Mouse (Mus musculus) hindbrain, postnatal 0 days (tissue): Measurements from ENCODE around the gene Krcc1. TPM values are rescaled to one million over a fixed set of nuclear protein-coding genes. Genes with fewer than 3 reads are reported as not detected.

Experiments
- ATAC-seq: fragments of 200-750 bp; cut with Nextera tagmentation; 2 replicates; pipeline ENCODE4 v1.8.0; 2017; ENCODE audit warnings: mild to moderate bottlenecking, moderate TSS enrichment, moderate library complexity
- DNase-seq: peaks from one replicate; pipeline ENCODE4 v3.0.0-alpha.2; 2015; ENCODE audit warnings: low spot score
- H3K27ac ChIP-seq: fragments of 300-500 bp; sonication (generic); 2 replicates; pipeline ENCODE4 v1.5.1; 2014; ENCODE audit warnings: mild to moderate bottlenecking
- H3K27me3 ChIP-seq: fragments of 300-500 bp; sonication (generic); 2 replicates; pipeline ENCODE4 v1.6.1; 2014; ENCODE audit warnings: low read length, mixed read lengths; ENCODE audit not compliant: insufficient read depth
- H3K36me3 ChIP-seq: fragments of 300-500 bp; sonication (generic); 2 replicates; pipeline ENCODE4 v1.6.1; 2014; ENCODE audit warnings: low read length, mixed read lengths; ENCODE audit not compliant: insufficient read depth
- H3K4me1 ChIP-seq: fragments of 300-500 bp; sonication (generic); 2 replicates; pipeline ENCODE4 v1.6.1; 2014; ENCODE audit warnings: antibody characterized with exemption, low read length, mixed read lengths; ENCODE audit not compliant: insufficient read depth
- H3K4me2 ChIP-seq: fragments of 300-500 bp; sonication (generic); 2 replicates; pipeline ENCODE4 v1.6.1; 2014; ENCODE audit warnings: low read depth, mild to moderate bottlenecking, low read length, moderate library complexity, mixed read lengths
- H3K4me3 ChIP-seq: fragments of 300-500 bp; sonication (generic); 2 replicates; pipeline ENCODE4 v1.5.1; 2014; ENCODE audit warnings: low read length
- H3K9ac ChIP-seq: fragments of 300-500 bp; sonication (generic); replicated peaks from 2 replicates; pipeline ENCODE4 v1.6.1; 2014; ENCODE audit warnings: mild to moderate bottlenecking, low read length, moderate library complexity, mixed read lengths
- H3K9me3 ChIP-seq: fragments of 300-500 bp; sonication (generic); 2 replicates; pipeline ENCODE4 v1.6.1; 2016; ENCODE audit warnings: low read length, mixed read lengths
- CTCF ChIP-seq: IDR thresholded peaks from 2 replicates; pipeline ENCODE4 v1.5.1; 2016; ENCODE audit warnings: antibody characterized with exemption, control low read depth, low read depth
- WGBS: fragments of 180-500 bp; shearing (Covaris S2); extraction: QIAGEN DNeasy Blood & Tissue Kit; methylation state at CpG from one replicate; pipeline ENCODE4 v1.1.7; 2014; 5-methylcytosine and 5-hydroxymethylcytosine counted together
- polyA plus RNA-seq: library from polyadenylated mRNA; unstranded; fragments of >200 nt; fragmentation: Nextera tagmentation; extraction: Ambion mirVana; gene quantifications from 2 replicates; pipeline ENCODE4 v1.2.1, GENCODE M21; 2015
- total RNA-seq: library from RNA; depleted of rRNA; stranded (reverse); fragments of >200 nt; gene quantifications from 2 replicates; pipeline ENCODE4 v1.2.3, GENCODE M21; 2014

The Krcc1 gene
- total and polyA plus RNA-seq, 2 experiments from 2014 or later = 11.2 to 19.8 TPM

DNA sequence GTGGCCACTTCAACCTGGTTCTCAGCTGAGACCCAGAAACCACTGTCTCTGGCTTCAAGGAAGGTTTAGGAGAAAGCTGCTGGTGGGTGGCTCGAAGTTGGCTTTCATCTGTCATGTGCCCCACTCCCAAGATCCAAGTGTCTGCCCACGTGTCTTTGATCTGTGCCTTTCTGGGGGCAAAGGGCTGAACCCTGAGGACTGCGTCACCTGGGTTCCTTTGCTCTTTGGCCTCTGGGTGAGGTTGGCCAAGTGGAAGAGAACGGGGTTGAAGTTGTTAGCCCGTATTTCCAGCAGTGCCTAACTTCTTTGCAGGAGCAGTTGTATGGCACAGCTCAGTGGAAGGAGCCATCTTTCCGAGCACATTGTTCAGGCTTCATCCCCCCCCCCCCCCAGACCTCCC, 35.0 kb upstream of the Krcc1 start:
- H3K4me3 ChIP-seq = no peak overlapping the region
- H3K4me1 ChIP-seq = no peaks in the 10 kb centered on the region
- DNase-seq (no peak), ATAC-seq (no peak)
- H3K36me3 ChIP-seq = no peaks in the 10 kb centered on the region
- no peak overlapping the region for H3K4me2 ChIP-seq
- no peak overlapping the region for H3K27ac ChIP-seq
- H3K9me3 ChIP-seq = no peaks in the 10 kb centered on the region
- 73% methylated on average over 6 of the region's 6 CpGs for WGBS
- no peaks in the 10 kb centered on the region for H3K27me3 ChIP-seq
- TF ChIP-seq CTCF = no peak
- H3K9ac ChIP-seq = no peak overlapping the region

DNA sequence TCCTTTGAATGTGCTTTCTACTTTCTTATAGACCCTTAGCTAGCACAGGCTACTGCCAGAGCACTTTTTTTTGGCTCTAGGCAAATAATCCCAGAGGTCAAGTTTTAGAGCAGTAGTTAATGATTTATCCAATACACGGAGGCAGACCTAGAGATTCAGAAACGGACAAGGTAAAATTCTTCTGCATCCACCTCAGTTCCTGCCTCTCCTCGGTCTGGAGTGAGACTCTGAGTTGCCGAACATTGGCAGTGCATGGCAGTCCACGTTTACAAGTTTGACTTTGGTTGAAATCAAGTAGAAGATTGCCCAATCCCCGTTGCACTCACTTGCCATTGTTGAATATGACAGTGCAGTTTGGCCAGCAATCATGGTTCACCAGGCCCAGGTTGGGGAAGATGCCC, 34.4 kb upstream of the Krcc1 start:
- H3K36me3 ChIP-seq = no peaks in the 10 kb centered on the region
- 87% methylated on average over 6 of the region's 6 CpGs for WGBS

DNA sequence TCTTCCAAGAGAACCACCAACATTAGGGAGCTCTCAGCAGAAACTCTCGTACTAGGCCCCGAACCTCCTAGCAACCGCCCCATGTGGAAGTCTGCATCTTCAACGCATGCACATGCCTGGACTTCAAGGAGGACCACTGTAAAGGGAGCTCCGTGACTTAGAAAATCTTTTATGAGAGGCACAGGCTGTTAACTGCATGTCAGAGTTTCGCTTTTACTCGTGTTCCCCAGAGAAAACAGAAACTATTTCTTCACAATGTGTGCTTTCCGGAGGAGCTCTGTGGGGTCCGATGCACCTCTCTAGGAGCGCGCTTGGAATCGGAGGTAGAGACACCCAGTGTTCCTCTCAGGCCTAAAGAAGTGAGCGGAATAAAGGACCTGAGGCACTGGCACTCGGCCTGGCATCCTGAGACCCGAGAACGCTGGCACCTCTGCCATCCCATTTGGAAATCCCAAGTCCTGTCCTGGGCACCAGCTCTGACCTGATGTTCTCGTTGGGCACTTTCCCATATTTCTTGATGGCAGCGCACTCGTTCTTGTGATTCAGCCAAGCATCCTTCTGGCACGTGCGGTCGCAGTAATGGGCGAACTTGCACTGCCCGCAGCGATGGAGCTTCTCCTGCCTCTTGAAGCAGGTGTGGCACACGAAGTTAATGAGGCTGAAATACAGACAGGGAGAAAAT, 32.3 kb upstream of the Krcc1 start:
- Histone ChIP-seq H3K27me3 (no peaks in the 10 kb centered on the region), H3K27ac (no peak overlapping the region), H3K9me3 (no peaks in the 10 kb centered on the region), H3K4me1 (no peaks in the 10 kb centered on the region), H3K4me2 (no peak overlapping the region), H3K36me3 (no peaks in the 10 kb centered on the region), H3K4me3 (no peak overlapping the region), H3K9ac (no peak overlapping the region)
- WGBS = 82% methylated on average over 26 of the region's 26 CpGs
- no peak for TF ChIP-seq CTCF
- ATAC-seq (no peak), DNase-seq (no peak)

More for the DNA sequence above, 34.4 kb upstream of the Krcc1 start:
- Histone ChIP-seq H3K4me3 (no peak overlapping the region), H3K4me1 (no peaks in the 10 kb centered on the region), H3K9me3 (no peaks in the 10 kb centered on the region), H3K4me2 (no peak overlapping the region), H3K27ac (no peak overlapping the region), H3K9ac (no peak overlapping the region), H3K27me3 (no peaks in the 10 kb centered on the region)
- DNase-seq = no peak
- no peak for ATAC-seq
- TF ChIP-seq CTCF = no peak

DNA sequence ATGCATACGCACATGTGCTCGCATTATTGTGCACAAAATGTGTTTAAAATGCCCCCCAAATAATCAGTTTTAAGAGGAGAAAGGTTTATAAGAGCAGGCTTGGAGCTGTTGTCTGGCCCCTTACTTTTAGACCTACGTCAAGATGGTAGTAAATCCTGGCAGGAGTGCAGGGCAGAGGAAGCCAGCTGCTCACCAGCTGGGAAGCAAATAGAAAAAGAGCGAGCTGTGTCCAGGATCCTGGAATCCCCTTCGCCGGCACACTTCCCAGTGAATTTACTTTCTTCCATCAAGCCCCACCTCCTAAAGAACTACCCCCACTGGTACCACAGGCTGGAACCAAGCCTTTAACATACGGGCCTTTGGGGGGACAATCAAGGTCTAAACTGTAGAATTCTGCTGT, 30.6 kb upstream of the Krcc1 start:
- H3K4me1 ChIP-seq = no peaks in the 10 kb centered on the region
- no peak overlapping the region for H3K27ac ChIP-seq
- no peak overlapping the region for H3K4me3 ChIP-seq
- WGBS = 84% methylated on average over 7 of the region's 7 CpGs
- DNase-seq (no peak), ATAC-seq (no peak)
- H3K9me3 ChIP-seq = no peaks in the 10 kb centered on the region
- no peak overlapping the region for H3K9ac ChIP-seq
- TF ChIP-seq CTCF = no peak
- no peaks in the 10 kb centered on the region for H3K36me3 ChIP-seq
- no peak overlapping the region for H3K4me2 ChIP-seq
- H3K27me3 ChIP-seq = no peaks in the 10 kb centered on the region

DNA sequence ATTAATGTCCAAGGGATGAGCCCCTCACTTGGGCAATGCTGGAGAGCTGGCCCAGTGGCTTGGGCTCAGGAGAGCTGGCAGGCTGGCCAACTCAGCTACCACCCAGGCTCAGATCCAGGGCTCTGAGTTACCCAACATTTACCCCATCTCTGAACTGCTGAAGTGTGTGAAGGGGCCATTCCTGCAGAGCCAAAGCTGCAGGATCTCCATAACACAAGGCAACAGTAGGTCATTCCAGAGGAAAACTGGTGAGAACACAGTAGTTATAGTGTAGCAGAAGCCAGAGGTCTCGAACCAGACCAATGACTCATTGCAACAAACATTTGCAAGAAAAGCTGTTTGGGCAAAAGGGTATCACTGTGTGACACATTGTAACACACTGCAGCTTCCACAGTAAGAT, 28.7 kb upstream of the Krcc1 start:
- no peak overlapping the region for H3K4me2 ChIP-seq
- H3K9me3 ChIP-seq = no peaks in the 10 kb centered on the region
- no peak overlapping the region for H3K9ac ChIP-seq
- DNase-seq = no peak
- no peak for TF ChIP-seq CTCF
- no peak overlapping the region for H3K4me3 ChIP-seq
- no peaks in the 10 kb centered on the region for H3K36me3 ChIP-seq
- no peak for ATAC-seq
- H3K27ac ChIP-seq = no peak overlapping the region
- no peaks in the 10 kb centered on the region for H3K27me3 ChIP-seq
- WGBS = 91% methylated on average over 1 of the region's 1 CpGs
- H3K4me1 ChIP-seq = no peaks in the 10 kb centered on the region

DNA sequence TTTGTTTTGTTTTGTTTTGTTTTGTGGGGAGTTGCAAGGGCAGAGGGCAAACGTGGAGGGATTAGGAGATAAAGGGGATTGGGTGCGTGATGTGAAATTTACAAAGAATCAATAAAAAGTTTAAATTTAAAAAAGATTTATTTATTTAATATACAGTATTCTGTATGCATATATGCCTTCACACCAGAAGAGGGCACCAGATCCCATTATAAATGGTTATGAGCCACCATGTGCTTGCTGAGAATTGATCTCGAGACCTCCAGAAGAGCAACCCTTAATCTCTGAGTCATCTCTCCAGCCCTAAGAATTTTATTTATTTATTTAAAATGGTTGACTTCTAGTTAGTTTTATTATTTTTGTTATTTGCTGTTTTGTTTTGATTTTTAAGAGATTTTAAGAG, 28.2 kb upstream of the Krcc1 start:
- no peak overlapping the region for H3K4me3 ChIP-seq
- H3K36me3 ChIP-seq = no peaks in the 10 kb centered on the region
- TF ChIP-seq CTCF = no peak
- no peak for ATAC-seq
- WGBS = 92% methylated on average over 3 of the region's 3 CpGs
- no peaks in the 10 kb centered on the region for H3K4me1 ChIP-seq
- no peaks in the 10 kb centered on the region for H3K27me3 ChIP-seq
- DNase-seq = no peak
- H3K9ac ChIP-seq = no peak overlapping the region
- H3K4me2 ChIP-seq = no peak overlapping the region
- no peaks in the 10 kb centered on the region for H3K9me3 ChIP-seq
- H3K27ac ChIP-seq = no peak overlapping the region

DNA sequence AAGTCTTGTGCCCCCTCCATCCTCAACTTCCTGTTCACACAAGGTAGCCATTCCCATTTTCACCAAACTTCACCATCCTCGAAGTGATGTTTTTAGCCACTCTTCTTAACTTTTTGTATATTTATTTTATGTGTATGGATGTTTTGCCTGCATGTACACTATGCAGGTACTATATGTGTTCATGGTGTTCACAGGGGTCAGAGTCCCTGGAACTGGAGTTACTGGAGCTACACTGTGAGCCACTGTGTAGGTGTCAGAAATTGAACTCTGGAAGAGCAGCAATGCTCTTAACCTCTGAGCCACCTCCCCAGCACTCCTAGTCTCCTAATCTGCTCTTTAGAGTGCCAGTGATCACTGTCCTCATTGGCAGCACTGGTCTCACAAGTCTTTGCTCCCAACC, 23.1 kb upstream of the Krcc1 start:
- no peaks in the 10 kb centered on the region for H3K4me1 ChIP-seq
- 94% methylated on average over 1 of the region's 1 CpGs for WGBS
- no peak overlapping the region for H3K4me2 ChIP-seq
- no peaks in the 10 kb centered on the region for H3K36me3 ChIP-seq
- DNase-seq (no peak), ATAC-seq (no peak)
- no peak overlapping the region for H3K27ac ChIP-seq
- no peaks in the 10 kb centered on the region for H3K9me3 ChIP-seq
- H3K27me3 ChIP-seq = no peaks in the 10 kb centered on the region
- no peak overlapping the region for H3K9ac ChIP-seq
- H3K4me3 ChIP-seq = no peak overlapping the region
- TF ChIP-seq CTCF = no peak
